Mouse (Mus musculus): ENCODE data around the gene Il1f5. TPM values are rescaled to one million over a fixed set of nuclear protein-coding genes. Genes with fewer than 3 reads are reported as not detected.

The Il1f5 gene
- total and polyA plus RNA-seq, 3 experiments, result not detected

GRCm38 (mm10) chr2:24294616-24295015, 17.9 kb downstream of the Il1f5 start:
- Histone ChIP-seq H3K36me3 (ENCODE audit: control insufficient read depth, insufficient read depth, low read length) (no peaks in the 10 kb centered on the region), H3K27me3 (ENCODE audit: control insufficient read depth, insufficient read depth, low read length) (no peaks in the 10 kb centered on the region), H3K27ac (no peak overlapping the region), H3K79me2 (replicated peaks; ENCODE audit: control insufficient read depth, insufficient read depth, low read length) (no peaks in the 10 kb centered on the region), H3K4me1 (ENCODE audit: control insufficient read depth, insufficient read depth, low read length) (no peaks in the 10 kb centered on the region), H3K4me3 (no peak overlapping the region), H3K9ac (ENCODE audit: low read depth, low read length) (no peak overlapping the region)
- intact Hi-C loops (cut with DNase I), result no loop called here
- DNase-seq, result no peak
- WGBS, result 32% methylated on average over 1 of the region's 1 CpGs
- TF ChIP-seq EP300 (IDR thresholded peaks at IDR 0.05; ENCODE audit: insufficient read depth, low read depth, low read length), result no peak
- no peak for TF ChIP-seq POLR2A (IDR thresholded peaks at IDR 0.05; ENCODE audit: insufficient read depth, low read depth, low read length)
- no peak for TF ChIP-seq CTCF (IDR thresholded peaks at IDR 0.05)

GRCm38 (mm10) chr2:24296837-24297236, 20.1 kb downstream of the Il1f5 start:
- no peak overlapping the region for H3K27ac ChIP-seq
- 4% methylated on average over 3 of the region's 3 CpGs for WGBS
- H3K9ac ChIP-seq (ENCODE audit: low read depth, low read length), result no peak overlapping the region
- peak; percentile 88 for TF ChIP-seq CTCF (IDR thresholded peaks at IDR 0.05)
- TF ChIP-seq EP300 (IDR thresholded peaks at IDR 0.05; ENCODE audit: insufficient read depth, low read depth, low read length), result no peak
- H3K79me2 ChIP-seq (replicated peaks; ENCODE audit: control insufficient read depth, insufficient read depth, low read length), result no peaks in the 10 kb centered on the region
- no peak overlapping the region for H3K4me3 ChIP-seq
- no peaks in the 10 kb centered on the region for H3K27me3 ChIP-seq (ENCODE audit: control insufficient read depth, insufficient read depth, low read length)
- H3K4me1 ChIP-seq (ENCODE audit: control insufficient read depth, insufficient read depth, low read length), result no peaks in the 10 kb centered on the region
- no peak for DNase-seq
- no peaks in the 10 kb centered on the region for H3K36me3 ChIP-seq (ENCODE audit: control insufficient read depth, insufficient read depth, low read length)
- intact Hi-C loops (cut with DNase I), result loop anchor here (1.0 to 2.0 kb wide), 2 partner anchors 108 to 272 kb away; no protein-coding TSS in a partner anchor

- H3K27me3 ChIP-seq (ENCODE audit: control insufficient read depth, insufficient read depth, low read length), result no peaks in the 10 kb centered on the region
- H3K36me3 ChIP-seq (ENCODE audit: control insufficient read depth, insufficient read depth, low read length), result no peaks in the 10 kb centered on the region
- DNase-seq, result peak in 1 of 2 experiments; percentile 27
- H3K4me1 ChIP-seq (ENCODE audit: control insufficient read depth, insufficient read depth, low read length), result no peaks in the 10 kb centered on the region
- no peak overlapping the region for H3K9ac ChIP-seq (ENCODE audit: low read depth, low read length)
- H3K79me2 ChIP-seq (replicated peaks; ENCODE audit: control insufficient read depth, insufficient read depth, low read length), result no peaks in the 10 kb centered on the region
- H3K27ac ChIP-seq, result no peak overlapping the region
- WGBS, result 62% methylated on average over 6 of the region's 6 CpGs
- intact Hi-C loops (cut with DNase I), result no loop called here
- no peak overlapping the region for H3K4me3 ChIP-seq
- no peak for TF ChIP-seq POLR2A (IDR thresholded peaks at IDR 0.05; ENCODE audit: insufficient read depth, low read depth, low read length)
- no peak for TF ChIP-seq CTCF (IDR thresholded peaks at IDR 0.05)
- TF ChIP-seq EP300 (IDR thresholded peaks at IDR 0.05; ENCODE audit: insufficient read depth, low read depth, low read length), result no peak
Measured at GRCm38 (mm10) chr2:24311302-24312001, 34.7 kb downstream of the Il1f5 start.

GRCm38 (mm10) chr2:24316919-24317318, 40.2 kb downstream of the Il1f5 start:
- H3K36me3 ChIP-seq (ENCODE audit: control insufficient read depth, insufficient read depth, low read length), result no peaks in the 10 kb centered on the region
- H3K4me3 ChIP-seq, result no peak overlapping the region
- TF ChIP-seq CTCF (IDR thresholded peaks at IDR 0.05), result no peak
- TF ChIP-seq EP300 (IDR thresholded peaks at IDR 0.05; ENCODE audit: insufficient read depth, low read depth, low read length), result no peak
- TF ChIP-seq POLR2A (IDR thresholded peaks at IDR 0.05; ENCODE audit: insufficient read depth, low read depth, low read length), result no peak
- 54% methylated on average over 1 of the region's 1 CpGs for WGBS
- H3K27me3 ChIP-seq (ENCODE audit: control insufficient read depth, insufficient read depth, low read length), result no peaks in the 10 kb centered on the region
- H3K4me1 ChIP-seq (ENCODE audit: control insufficient read depth, insufficient read depth, low read length), result no peaks in the 10 kb centered on the region
- H3K9ac ChIP-seq (ENCODE audit: low read depth, low read length), result no peak overlapping the region
- intact Hi-C loops (cut with DNase I), result no loop called here
- no peak for DNase-seq
- no peak overlapping the region for H3K27ac ChIP-seq
- H3K79me2 ChIP-seq (replicated peaks; ENCODE audit: control insufficient read depth, insufficient read depth, low read length), result no peaks in the 10 kb centered on the region

- H3K4me3 ChIP-seq, result no peak overlapping the region
- H3K27me3 ChIP-seq (ENCODE audit: control insufficient read depth, insufficient read depth, low read length), result no peaks in the 10 kb centered on the region
- no peak overlapping the region for H3K9ac ChIP-seq (ENCODE audit: low read depth, low read length)
- no peak overlapping the region for H3K27ac ChIP-seq
- intact Hi-C loops (cut with DNase I), result no loop called here
- no peaks in the 10 kb centered on the region for H3K4me1 ChIP-seq (ENCODE audit: control insufficient read depth, insufficient read depth, low read length)
- no peaks in the 10 kb centered on the region for H3K79me2 ChIP-seq (replicated peaks; ENCODE audit: control insufficient read depth, insufficient read depth, low read length)
- TF ChIP-seq CTCF (IDR thresholded peaks at IDR 0.05) (no peak), EP300 (IDR thresholded peaks at IDR 0.05; ENCODE audit: insufficient read depth, low read depth, low read length) (no peak), POLR2A (IDR thresholded peaks at IDR 0.05; ENCODE audit: insufficient read depth, low read depth, low read length) (no peak)
- H3K36me3 ChIP-seq (ENCODE audit: control insufficient read depth, insufficient read depth, low read length), result no peaks in the 10 kb centered on the region
- DNase-seq, result no peak
- 56% methylated on average over 4 of the region's 4 CpGs for WGBS
Measured at GRCm38 (mm10) chr2:24317919-24318598, 41.3 kb downstream of the Il1f5 start.

Other genes starting within 250 kb of the Il1f5 start
- 10 to 100 TPM; 13.3 to 13.5 TPM for gene Hnmt, start 227.6 kb upstream of the Il1f5 start, total RNA-seq (2021)
- 1.9 and 4.1 TPM in 2 replicates for gene Hnmt, start 227.6 kb upstream of the Il1f5 start, polyA plus RNA-seq (2012; rRNA removed)
- gene Tbpl2, start 180.4 kb upstream of the Il1f5 start, total RNA-seq (2021), result not detected
- gene Tbpl2, start 180.4 kb upstream of the Il1f5 start, polyA plus RNA-seq (2012; rRNA removed), result not detected in 2 replicates
- gene Il1f8, start 123.8 kb upstream of the Il1f5 start, total RNA-seq (2021), result not detected
- gene Il1f8, start 123.8 kb upstream of the Il1f5 start, polyA plus RNA-seq (2012; rRNA removed), result not detected in 2 replicates
- gene Il1f9, start 90.5 kb upstream of the Il1f5 start, total RNA-seq (2021), result under 1 TPM in 1 of 2 experiments, not detected in 1; 0.16 TPM
- gene Il1f9, start 90.5 kb upstream of the Il1f5 start, polyA plus RNA-seq (2012; rRNA removed), result 0.08 and 0.12 TPM in 2 replicates
- not detected for gene Il1f6, start 61.5 kb upstream of the Il1f5 start, total RNA-seq (2021)
- gene Il1f6, start 61.5 kb upstream of the Il1f5 start, polyA plus RNA-seq (2012; rRNA removed), result not detected in 2 replicates
- not detected for gene Il1f10, start 14.2 kb downstream of the Il1f5 start, total RNA-seq (2021)
- gene Il1f10, start 14.2 kb downstream of the Il1f5 start, polyA plus RNA-seq (2012; rRNA removed), result not detected in 2 replicates
- under 1 TPM; 0.09 to 0.37 TPM for gene Il1rn, start 59.9 kb downstream of the Il1f5 start, total RNA-seq (2021)
- 0.12 and 0.23 TPM in 2 replicates for gene Il1rn, start 59.9 kb downstream of the Il1f5 start, polyA plus RNA-seq (2012; rRNA removed)
- 1 to 10 TPM; 1.3 to 1.5 TPM for gene Psd4, start 90.6 kb downstream of the Il1f5 start, total RNA-seq (2021)
- 0.85 and 1.4 TPM in 2 replicates for gene Psd4, start 90.6 kb downstream of the Il1f5 start, polyA plus RNA-seq (2012; rRNA removed)
- gene Pax8, start 198.6 kb downstream of the Il1f5 start, total RNA-seq (2021), result not detected
- gene Pax8, start 198.6 kb downstream of the Il1f5 start, polyA plus RNA-seq (2012; rRNA removed), result not detected in 2 replicates

All from heart, adult 2 months (tissue).